Mouse (Mus musculus) kidney, adult 11 months (tissue): ENCODE results near the gene Pdk1.

Experiments used
- DNase-seq: peaks from one replicate; pipeline ENCODE4 v3.0.0; 2022

Gene Pdk1

GRCm38 (mm10) chr2:71872801-71873443, at the start of gene Pdk1:
Gene Pdk1, plus strand, starts transcription at chr2:71873224.
- peak; percentile 97 for DNase-seq

- no peak for DNase-seq
Measured at GRCm38 (mm10) chr2:71824146-71824545, 48.9 kb upstream of the Pdk1 start.

- DNase-seq: no peak
Measured at GRCm38 (mm10) chr2:71827711-71828110, 45.3 kb upstream of the Pdk1 start.

GRCm38 (mm10) chr2:71828928-71829327, 44.1 kb upstream of the Pdk1 start:
- DNase-seq: no peak

- DNase-seq: no peak
Measured at GRCm38 (mm10) chr2:71833626-71834025, 39.4 kb upstream of the Pdk1 start.

GRCm38 (mm10) chr2:71834371-71834770, 38.7 kb upstream of the Pdk1 start:
- no peak for DNase-seq

GRCm38 (mm10) chr2:71835556-71835955, 37.5 kb upstream of the Pdk1 start:
- DNase-seq: no peak

- DNase-seq: no peak
Measured at GRCm38 (mm10) chr2:71836232-71836631, 36.8 kb upstream of the Pdk1 start.

GRCm38 (mm10) chr2:71837261-71837660, 35.8 kb upstream of the Pdk1 start:
- no peak for DNase-seq

GRCm38 (mm10) chr2:71837791-71838190, 35.2 kb upstream of the Pdk1 start:
- no peak for DNase-seq

GRCm38 (mm10) chr2:71843316-71843715, 29.7 kb upstream of the Pdk1 start:
- DNase-seq: no peak

GRCm38 (mm10) chr2:71844906-71845305, 28.1 kb upstream of the Pdk1 start:
- DNase-seq: no peak

GRCm38 (mm10) chr2:71852161-71852560, 20.9 kb upstream of the Pdk1 start:
- peak; percentile 41 for DNase-seq

- DNase-seq: no peak
Measured at GRCm38 (mm10) chr2:71855076-71855475, 17.9 kb upstream of the Pdk1 start.

- no peak for DNase-seq
Measured at GRCm38 (mm10) chr2:71863531-71864173, 9.4 kb upstream of the Pdk1 start.

GRCm38 (mm10) chr2:71865022-71865421, 8.0 kb upstream of the Pdk1 start:
- DNase-seq: no peak

- no peak for DNase-seq
Measured at GRCm38 (mm10) chr2:71865935-71866334, 7.1 kb upstream of the Pdk1 start.

GRCm38 (mm10) chr2:71866565-71866964, 6.5 kb upstream of the Pdk1 start:
- no peak for DNase-seq

- DNase-seq: no peak
Measured at GRCm38 (mm10) chr2:71867019-71867418, 6.0 kb upstream of the Pdk1 start.

GRCm38 (mm10) chr2:71867480-71867879, 5.5 kb upstream of the Pdk1 start:
- peak; percentile 76 for DNase-seq

- DNase-seq: no peak
Measured at GRCm38 (mm10) chr2:71868256-71868655, 4.8 kb upstream of the Pdk1 start.

- no peak for DNase-seq
Measured at GRCm38 (mm10) chr2:71872141-71872540, 883 bp upstream of the Pdk1 start.

- peak; percentile 73 for DNase-seq
Measured at GRCm38 (mm10) chr2:71873474-71874322, 674 bp downstream of the Pdk1 start.

GRCm38 (mm10) chr2:71874422-71874821, 1.4 kb downstream of the Pdk1 start:
- DNase-seq: no peak
